Mouse (Mus musculus) liver, embryonic 14.5 days (tissue): ENCODE data around the gene Gipc1. TPM values are rescaled to one million over a fixed set of nuclear protein-coding genes. Genes with fewer than 3 reads are reported as not detected.
A peak's percentile ranks its signal among the peaks of the same experiment; 100 is the strongest.

ENCODE experiments used
- ATAC-seq: fragments of 200-750 bp; cut with Nextera tagmentation; 2 replicates; pipeline ENCODE4 v1.8.0; 2017; ENCODE audit warnings: moderate number of reproducible peaks, mild to moderate bottlenecking, moderate library complexity; ENCODE audit not compliant: insufficient read depth
- DNase-seq, 3 experiments: peaks; one replicate each; pipeline ENCODE4 v3.0.0-alpha.2; 2012 to 2013; ENCODE audit warnings: low read depth in 3 of 3, low spot score in 3 of 3
- H3K27ac ChIP-seq: fragments of 300-500 bp; sonication (generic); 2 replicates; pipeline ENCODE4 v1.5.1; 2014; ENCODE audit warnings: moderate library complexity, mild to moderate bottlenecking, control low read depth, inconsistent platforms
- H3K27me3 ChIP-seq: fragments of 300-500 bp; sonication (generic); 2 replicates; pipeline ENCODE4 v1.6.1; 2014; ENCODE audit warnings: mild to moderate bottlenecking, low read length, moderate library complexity; ENCODE audit not compliant: control insufficient read depth, insufficient read depth
- H3K36me3 ChIP-seq: fragments of 300-500 bp; sonication (generic); replicated peaks from 2 replicates; pipeline ENCODE4 v1.6.1; 2014; ENCODE audit warnings: low read depth; ENCODE audit not compliant: control insufficient read depth, insufficient read depth
- H3K4me1 ChIP-seq, 2 experiments: fragments of 200-500 bp in 1 of 2; fragments of 300-500 bp in 1 of 2; sonication (generic) in 1 of 2; replicated peaks; 2 replicates each; pipeline ENCODE4 v1.6.1; 2012 to 2014; ENCODE audit warnings: antibody characterized with exemption in 1 of 2, inconsistent platforms in 1 of 2, low read length in 1 of 2; ENCODE audit not compliant: control insufficient read depth in 2 of 2, insufficient read depth in 2 of 2
- H3K4me2 ChIP-seq: fragments of 300-500 bp; sonication (generic); 2 replicates; pipeline ENCODE4 v1.6.1; 2014; ENCODE audit warnings: low read depth, mild to moderate bottlenecking, control low read depth, moderate library complexity
- H3K4me3 ChIP-seq, 2 experiments: fragments of 200-500 bp in 1 of 2; fragments of 300-500 bp in 1 of 2; sonication (generic) in 1 of 2; 2 replicates each; pipeline ENCODE4 v1.5.1; 2012 to 2014; ENCODE audit warnings: low read depth in 2 of 2, low read length in 2 of 2, mild to moderate bottlenecking in 2 of 2, control low read depth in 1 of 2, inconsistent platforms in 1 of 2, moderate library complexity in 1 of 2; ENCODE audit not compliant: insufficient read depth in 1 of 2
- H3K9ac ChIP-seq: fragments of 300-500 bp; sonication (generic); replicated peaks from 2 replicates; pipeline ENCODE4 v1.6.1; 2014; ENCODE audit warnings: mild to moderate bottlenecking, control low read depth, moderate library complexity
- H3K9me3 ChIP-seq: fragments of 300-500 bp; sonication (generic); 2 replicates; pipeline ENCODE4 v1.6.1; 2016; ENCODE audit warnings: low read length, mixed read lengths; ENCODE audit not compliant: control insufficient read depth
- CTCF ChIP-seq: IDR thresholded peaks from 2 replicates; pipeline ENCODE4 v1.5.1; 2016; ENCODE audit warnings: antibody characterized with exemption, low read depth, control low read depth
- EP300 ChIP-seq: IDR thresholded peaks from 2 replicates; pipeline ENCODE4 v1.6.1; 2016; ENCODE audit warnings: antibody characterized with exemption, low read depth
- WGBS: fragments of 180-500 bp; shearing (Covaris S2); extraction: QIAGEN DNeasy Blood & Tissue Kit; methylation state at CpG from one replicate; pipeline ENCODE4 v1.1.7; 2014; ENCODE audit not compliant: insufficient replicate concordance; 5-methylcytosine and 5-hydroxymethylcytosine counted together
- polyA plus RNA-seq, 2 experiments: library from polyadenylated mRNA; depleted of rRNA in 1 of 2; stranded (reverse) in 1 of 2; unstranded in 1 of 2; fragments of >200 nt; fragmentation: Nextera tagmentation in 1 of 2; extraction: Ambion mirVana in 1 of 2; gene quantifications; 2 replicates each; pipeline versions ENCODE4 v1.2.1 to v1.2.3; 2012 to 2014

Gipc1 gene
- polyA plus RNA-seq (2012; rRNA removed) (22.5 and 27.2 TPM in 2 replicates), polyA plus RNA-seq (2014; fragmentation: Nextera tagmentation; extraction: Ambion mirVana) (32.5 and 34.7 TPM in 2 replicates)

DNA sequence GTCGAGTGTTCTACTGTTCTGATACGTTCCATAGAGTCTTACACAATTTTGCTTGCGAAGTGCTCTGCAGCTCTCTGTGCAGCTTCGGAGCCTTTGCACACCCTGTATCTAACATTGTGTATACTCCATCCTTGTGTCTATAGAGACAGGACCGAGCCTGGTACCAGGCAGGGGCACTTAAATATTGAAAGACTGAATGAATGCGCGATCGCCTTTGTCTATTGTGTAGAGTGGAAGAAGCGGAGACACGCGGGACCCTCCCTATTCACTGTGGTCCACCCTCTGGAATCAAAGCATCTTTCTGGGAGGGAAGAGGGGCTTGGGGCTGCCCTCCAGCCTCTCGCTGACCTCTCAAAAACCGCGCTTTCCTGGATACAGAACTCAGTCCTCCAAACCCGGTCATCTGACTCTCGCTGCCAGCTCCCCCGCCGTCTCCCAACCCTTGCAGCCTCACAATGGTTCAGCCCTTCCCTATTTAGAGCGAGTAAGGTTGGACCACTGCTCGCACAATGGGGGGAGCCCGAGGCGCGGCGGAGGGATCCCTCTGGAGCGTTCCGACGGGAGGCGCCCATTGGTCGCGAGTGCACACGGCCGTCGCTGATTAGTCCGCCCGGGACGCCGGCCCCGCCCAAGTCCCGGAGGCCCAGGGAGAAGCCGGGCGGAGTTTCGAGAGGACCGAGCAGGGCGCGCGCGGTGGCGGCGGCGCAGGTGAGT lies at the start of gene Gipc1:
Gene Gipc1 (plus strand): TSS at position 648 of the 714 bp plus-strand sequence.
- peak; percentile 94 for ATAC-seq
- DNase-seq, result peak; percentile 97

DNA sequence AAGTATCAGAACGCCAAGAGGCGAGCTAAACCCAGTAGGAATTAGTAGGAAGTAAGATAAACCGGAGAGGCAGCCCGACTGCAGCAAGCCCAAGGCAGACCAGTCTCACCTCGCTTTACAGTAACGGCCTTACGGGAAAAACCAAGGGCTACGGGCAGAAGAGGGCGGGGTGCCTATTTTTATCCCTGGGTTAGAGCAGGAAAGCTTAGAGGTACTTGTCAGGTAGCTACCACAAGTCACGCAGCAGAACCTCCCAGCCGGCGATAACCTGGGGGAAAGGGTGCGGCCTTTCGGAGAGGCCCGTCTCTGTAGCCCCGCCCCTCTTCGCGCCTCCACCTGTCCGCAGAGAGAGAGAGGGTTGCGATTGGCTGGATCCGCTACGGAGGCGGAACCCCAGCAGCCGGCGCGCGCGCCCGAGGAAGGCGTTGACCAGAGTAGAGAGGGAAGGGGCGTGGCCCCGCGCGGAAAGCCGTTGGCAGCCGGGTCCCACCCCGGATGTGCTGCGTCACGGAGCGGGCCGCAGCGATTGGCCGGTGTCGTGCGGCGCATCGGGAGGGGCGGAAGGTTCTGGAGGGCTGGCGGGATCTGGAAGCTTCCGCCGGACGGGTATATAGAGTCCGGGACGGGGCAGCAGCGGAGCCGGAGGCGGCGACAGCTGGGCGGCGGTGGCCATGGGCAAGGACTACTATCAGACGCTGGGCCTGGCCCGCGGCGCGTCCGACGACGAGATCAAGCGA lies 44.6 kb upstream of the Gipc1 start, which contains the start of the genes Tecr and Dnajb1:
Gene Tecr (minus strand): TSS at position 311 of the 737 bp plus-strand sequence.
Gene Dnajb1 (plus strand): TSS at position 533 of the 737 bp plus-strand sequence.
- Histone ChIP-seq H3K27me3 (no peaks in the 10 kb centered on the region), H3K9ac (peak within 1 kb of the TSS; percentile 97), H3K36me3 (peaks cover 34% of the 10 kb centered on the region), H3K4me2 (peak within 1 kb of the TSS; percentile 93), H3K9me3 (no peaks in the 10 kb centered on the region), H3K27ac (peak within 1 kb of the TSS; percentile 98), H3K4me1 (peaks cover 13 to 19% of the 10 kb centered on the region in 2 experiments), H3K4me3 (peak within 1 kb of the TSS; percentile 88 to 99)
- ATAC-seq (peak; percentile 93), DNase-seq (peak; percentile 99)
- WGBS, result 1% methylated on average over 69 of the region's 69 CpGs
- TF ChIP-seq EP300 (peak; percentile 47), CTCF (no peak)

More for the DNA sequence above, at the start of gene Gipc1:
- Histone ChIP-seq H3K4me1 (peaks cover 17 to 35% of the 10 kb centered on the region in 2 experiments), H3K4me2 (peak within 1 kb of the TSS; percentile 98), H3K9me3 (no peaks in the 10 kb centered on the region), H3K27ac (peak within 1 kb of the TSS; percentile 67), H3K9ac (peak within 1 kb of the TSS; percentile 91), H3K27me3 (no peaks in the 10 kb centered on the region), H3K36me3 (no peaks in the 10 kb centered on the region), H3K4me3 (peak within 1 kb of the TSS; percentile 89 to 97)
- peak; percentile 10; the same call in 1 of the 2 replicates for TF ChIP-seq CTCF
- no peak for TF ChIP-seq EP300
- 4% methylated on average over 50 of the region's 50 CpGs for WGBS

DNA sequence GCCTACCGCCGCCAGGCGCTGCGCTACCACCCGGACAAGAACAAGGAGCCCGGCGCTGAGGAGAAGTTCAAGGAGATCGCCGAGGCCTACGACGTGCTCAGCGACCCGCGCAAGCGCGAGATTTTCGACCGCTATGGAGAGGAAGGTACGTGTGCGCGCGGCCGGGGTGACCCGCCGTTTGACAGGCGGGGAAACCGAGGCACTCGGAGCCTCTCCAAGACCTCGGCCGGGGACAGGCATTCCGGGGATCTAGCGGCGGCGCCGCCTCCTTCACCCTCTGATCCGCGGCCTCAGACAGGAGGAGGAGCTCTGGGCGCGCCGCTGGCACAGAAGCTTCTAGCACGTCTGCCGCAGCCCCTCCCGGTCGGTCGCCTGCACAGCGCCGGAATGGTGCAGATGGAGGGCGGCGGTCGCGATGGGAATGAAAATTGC lies 44.1 kb upstream of the Gipc1 start:
- H3K4me2 ChIP-seq, result peak overlapping the region; percentile 92
- ATAC-seq (peak; percentile 75), DNase-seq (peak in 2 of 3 experiments; percentile 71 to 76)
- peak overlapping the region; percentile 94 for H3K27ac ChIP-seq
- H3K27me3 ChIP-seq, result no peaks in the 10 kb centered on the region
- peaks cover 40% of the 10 kb centered on the region for H3K36me3 ChIP-seq
- peak overlapping the region; percentile 88 to 99 for H3K4me3 ChIP-seq
- TF ChIP-seq EP300 (no peak), CTCF (peak; percentile 49)
- WGBS, result under 1% methylated on average over 51 of the region's 51 CpGs
- H3K9me3 ChIP-seq, result no peaks in the 10 kb centered on the region
- H3K9ac ChIP-seq, result peak overlapping the region; percentile 92
- peaks cover 13 to 19% of the 10 kb centered on the region in 2 experiments for H3K4me1 ChIP-seq

DNA sequence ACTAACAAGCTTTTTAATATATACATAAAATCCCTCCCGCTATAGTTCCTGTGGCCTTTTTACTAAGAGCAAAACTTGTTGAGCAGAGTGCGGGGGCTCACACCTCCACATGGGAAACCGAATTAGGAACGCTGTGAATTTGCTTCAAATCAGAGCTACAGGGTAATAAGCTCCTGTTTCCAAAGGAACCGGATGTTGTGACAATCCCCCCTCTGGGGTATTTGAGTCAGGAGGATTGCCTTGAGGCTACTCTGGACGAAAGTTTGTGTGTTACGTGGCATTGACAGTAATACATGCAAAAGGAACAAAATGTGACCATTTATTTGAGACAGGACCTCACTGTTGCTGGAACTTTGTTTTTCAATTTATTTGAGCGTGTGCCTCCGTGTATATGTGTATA lies 43.4 kb upstream of the Gipc1 start:
- WGBS, result 15% methylated on average over 9 of the region's 9 CpGs

More for the DNA sequence above, 43.4 kb upstream of the Gipc1 start:
- peaks cover 46% of the 10 kb centered on the region for H3K36me3 ChIP-seq
- H3K4me3 ChIP-seq, result peak overlapping the region; percentile 88 to 99
- ATAC-seq (no peak), DNase-seq (no peak)
- no peaks in the 10 kb centered on the region for H3K27me3 ChIP-seq
- peak overlapping the region; percentile 92 for H3K9ac ChIP-seq
- peaks cover 13 to 19% of the 10 kb centered on the region in 2 experiments for H3K4me1 ChIP-seq
- no peaks in the 10 kb centered on the region for H3K9me3 ChIP-seq
- H3K4me2 ChIP-seq, result peak overlapping the region; percentile 92
- TF ChIP-seq EP300, result no peak
- TF ChIP-seq CTCF, result no peak
- H3K27ac ChIP-seq, result peak overlapping the region; percentile 94
